Mouse (Mus musculus) E14TG2a.4 (cell line): ENCODE data around the gene Fastk.

ENCODE experiments used
- CTCF ChIP-seq: conservative IDR thresholded peaks from 2 replicates; pipeline ENCODE4 v1.5.1; 2014; ENCODE audit warnings: low read length
- NANOG ChIP-seq: IDR thresholded peaks from 2 replicates; pipeline ENCODE4 v1.6.1; 2014; ENCODE audit warnings: borderline replicate concordance, low read length, mixed read lengths
- POU5F1 ChIP-seq: IDR thresholded peaks from 2 replicates; pipeline ENCODE4 v1.6.1; 2014; ENCODE audit warnings: low read length, borderline replicate concordance

DNA sequence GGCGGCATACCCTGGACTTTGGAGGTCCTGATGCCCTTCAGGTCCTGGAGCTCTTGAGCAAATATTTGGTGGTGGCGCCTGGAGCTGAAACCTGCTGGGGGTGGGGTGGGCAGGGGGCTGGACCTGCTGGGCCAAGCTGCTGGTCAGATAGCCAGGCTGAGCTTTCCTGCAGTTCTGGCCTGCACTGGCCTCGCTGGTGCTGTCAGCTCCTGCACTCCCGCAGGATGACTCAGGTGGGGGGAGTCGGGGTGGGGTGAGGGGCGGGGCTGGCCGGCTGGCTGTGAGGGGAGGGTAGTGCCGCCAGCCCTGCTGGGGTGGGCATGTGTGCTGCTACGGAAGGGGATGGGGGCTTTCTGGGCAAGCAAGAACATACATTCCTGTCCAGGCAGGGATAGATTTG is 16.5 kb downstream of the Fastk start:
- TF ChIP-seq CTCF (no peak), NANOG (no peak), POU5F1 (no peak)
